Mouse (Mus musculus): ENCODE measurements at regions not wholly inside any gene's neighbourhood (a gene's known extent, or its start where the extent isn't known, plus 50 kb on each side); places are given as distances from the start of the nearest gene placed in this dataset.

DNA sequence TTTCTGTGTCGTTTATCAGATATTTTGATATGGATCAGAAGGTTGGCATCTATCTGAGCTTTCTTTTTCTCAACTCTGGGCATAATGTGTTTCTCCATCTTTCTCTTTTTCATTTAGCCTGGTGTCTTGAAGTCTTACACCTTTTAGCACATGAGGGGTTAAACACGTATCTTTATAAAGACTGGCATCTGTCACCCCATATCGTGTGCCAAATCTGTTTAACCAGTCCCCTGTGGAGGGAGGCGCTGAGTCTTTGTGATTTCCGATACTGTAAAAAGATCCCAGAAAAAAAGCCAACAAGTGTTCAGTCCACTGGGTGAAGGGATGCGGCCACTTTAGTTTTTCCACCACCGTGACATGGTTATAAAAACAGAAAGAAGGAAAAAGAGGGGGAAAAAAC lies 313.3 kb downstream of the Diras2 start:
- Histone ChIP-seq H3K27me3 (ENCODE audit: control insufficient read depth, insufficient read depth, low read length) (no peaks in the 10 kb centered on the region), H3K4me1 (replicated peaks; ENCODE audit: control insufficient read depth, insufficient read depth, low read length) (peaks cover 5% of the 10 kb centered on the region), H3K9ac (ENCODE audit: low read length) (no peak overlapping the region), H3K36me3 (ENCODE audit: control insufficient read depth, insufficient read depth, low read length) (no peaks in the 10 kb centered on the region), H3K9me3 (ENCODE audit: control insufficient read depth, low read length) (no peaks in the 10 kb centered on the region), H3K27ac (ENCODE audit: low read depth, low read length) (no peak overlapping the region), H3K4me3 (ENCODE audit: low read depth, low read length) (no peak overlapping the region), H3K4me2 (ENCODE audit: low read depth, low read length, severe bottlenecking) (no peak overlapping the region)
- 81% methylated on average over 7 of the region's 7 CpGs for WGBS
- ATAC-seq (replicated peaks; ENCODE audit: low FRiP score) (no peak), DNase-seq (ENCODE audit: low spot score) (no peak)

GRCm38 (mm10) chr13:52222315-52223097 lies 308.6 kb downstream of the Diras2 start:
- Histone ChIP-seq H3K27ac (ENCODE audit: low read depth, low read length) (peak overlapping the region; percentile 6; the same call in 1 of the 2 replicates), H3K4me3 (ENCODE audit: low read depth, low read length) (no peak overlapping the region), H3K4me1 (replicated peaks; ENCODE audit: control insufficient read depth, insufficient read depth, low read length) (peaks cover 9% of the 10 kb centered on the region), H3K36me3 (ENCODE audit: control insufficient read depth, insufficient read depth, low read length) (no peaks in the 10 kb centered on the region), H3K9ac (ENCODE audit: low read length) (peak overlapping the region; percentile 7; the same call in 1 of the 2 replicates), H3K27me3 (ENCODE audit: control insufficient read depth, insufficient read depth, low read length) (peaks cover 2% of the 10 kb centered on the region; the same call in 1 of the 2 replicates), H3K9me3 (ENCODE audit: control insufficient read depth, low read length) (no peaks in the 10 kb centered on the region), H3K4me2 (ENCODE audit: low read depth, low read length, severe bottlenecking) (no peak overlapping the region)
- WGBS, result 27% methylated on average over 11 of the region's 11 CpGs
- ATAC-seq (replicated peaks; ENCODE audit: low FRiP score), result no peak
- no peak for DNase-seq (ENCODE audit: low spot score)

GRCm38 (mm10) chr13:52223098-52223962 lies 307.7 kb downstream of the Diras2 start:
- Histone ChIP-seq H3K9me3 (ENCODE audit: control insufficient read depth, low read length) (no peaks in the 10 kb centered on the region), H3K4me3 (ENCODE audit: low read depth, low read length) (no peak overlapping the region), H3K4me1 (replicated peaks; ENCODE audit: control insufficient read depth, insufficient read depth, low read length) (peaks cover 7% of the 10 kb centered on the region), H3K27ac (ENCODE audit: low read depth, low read length) (peak overlapping the region; percentile 6; the same call in 1 of the 2 replicates), H3K36me3 (ENCODE audit: control insufficient read depth, insufficient read depth, low read length) (no peaks in the 10 kb centered on the region), H3K9ac (ENCODE audit: low read length) (peak overlapping the region; percentile 7; the same call in 1 of the 2 replicates), H3K27me3 (ENCODE audit: control insufficient read depth, insufficient read depth, low read length) (peaks cover 2% of the 10 kb centered on the region; the same call in 1 of the 2 replicates), H3K4me2 (ENCODE audit: low read depth, low read length, severe bottlenecking) (no peak overlapping the region)
- WGBS, result 31% methylated on average over 6 of the region's 6 CpGs
- DNase-seq (ENCODE audit: low spot score) (no peak), ATAC-seq (replicated peaks; ENCODE audit: low FRiP score) (peak; percentile 36; the same call in 1 of the 2 replicates)

- Histone ChIP-seq H3K4me3 (ENCODE audit: low read depth, low read length) (no peak overlapping the region), H3K27ac (ENCODE audit: low read depth, low read length) (no peak overlapping the region), H3K4me2 (ENCODE audit: low read depth, low read length, severe bottlenecking) (no peak overlapping the region), H3K36me3 (ENCODE audit: control insufficient read depth, insufficient read depth, low read length) (no peaks in the 10 kb centered on the region), H3K4me1 (replicated peaks; ENCODE audit: control insufficient read depth, insufficient read depth, low read length) (no peaks in the 10 kb centered on the region), H3K27me3 (ENCODE audit: control insufficient read depth, insufficient read depth, low read length) (no peaks in the 10 kb centered on the region), H3K9me3 (ENCODE audit: control insufficient read depth, low read length) (no peaks in the 10 kb centered on the region), H3K9ac (ENCODE audit: low read length) (no peak overlapping the region)
- no peak for DNase-seq (ENCODE audit: low spot score)
- ATAC-seq (replicated peaks; ENCODE audit: low FRiP score), result no peak
- 83% methylated on average over 5 of the region's 5 CpGs for WGBS
These were observed 297.1 kb downstream of the Diras2 start for GRCm38 (mm10) chr13:52233971-52234370.

DNA sequence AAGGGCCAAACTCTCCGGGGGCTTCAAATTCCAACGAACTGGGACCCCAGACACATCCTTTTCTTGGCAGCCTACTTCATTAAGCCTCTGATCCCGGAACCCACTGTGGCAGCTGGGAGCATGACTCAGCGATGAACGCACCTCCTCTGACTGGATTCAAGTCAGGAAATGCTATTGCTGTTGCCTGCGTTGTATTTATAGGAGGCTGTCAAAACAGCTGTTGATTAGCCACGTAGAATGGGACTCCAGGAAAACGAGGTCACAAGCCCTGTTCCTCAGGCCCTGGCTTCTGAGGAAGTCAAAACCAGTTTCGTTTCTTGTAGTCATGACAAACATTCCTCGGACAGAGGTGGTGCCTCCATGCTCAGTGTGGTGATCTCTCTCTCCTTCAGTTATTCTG lies 295.0 kb downstream of the Diras2 start:
- Histone ChIP-seq H3K4me3 (ENCODE audit: low read depth, low read length) (no peak overlapping the region), H3K4me1 (replicated peaks; ENCODE audit: control insufficient read depth, insufficient read depth, low read length) (no peaks in the 10 kb centered on the region), H3K36me3 (ENCODE audit: control insufficient read depth, insufficient read depth, low read length) (no peaks in the 10 kb centered on the region), H3K9me3 (ENCODE audit: control insufficient read depth, low read length) (no peaks in the 10 kb centered on the region), H3K27me3 (ENCODE audit: control insufficient read depth, insufficient read depth, low read length) (no peaks in the 10 kb centered on the region), H3K9ac (ENCODE audit: low read length) (no peak overlapping the region), H3K4me2 (ENCODE audit: low read depth, low read length, severe bottlenecking) (no peak overlapping the region), H3K27ac (ENCODE audit: low read depth, low read length) (no peak overlapping the region)
- DNase-seq (ENCODE audit: low spot score) (no peak), ATAC-seq (replicated peaks; ENCODE audit: low FRiP score) (no peak)
- 62% methylated on average over 10 of the region's 10 CpGs for WGBS

DNA sequence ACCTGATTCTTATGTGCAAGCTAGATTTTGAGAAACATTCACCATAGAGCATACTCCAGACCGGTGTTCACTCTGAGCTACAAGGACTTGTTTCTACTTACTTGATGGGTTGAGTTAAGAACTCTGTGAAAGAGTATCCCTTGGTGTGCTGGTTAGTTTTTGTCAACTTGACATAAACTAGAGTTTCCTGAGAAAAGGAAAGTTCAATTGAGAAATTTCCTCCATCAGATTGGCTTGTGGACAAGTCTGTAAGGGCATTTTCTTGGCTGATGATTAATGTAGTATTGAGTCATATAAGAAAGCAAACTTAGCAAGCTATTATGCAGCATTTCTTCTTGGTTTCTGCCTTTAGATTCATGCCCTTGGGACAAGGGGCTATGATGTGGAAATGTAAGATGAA lies 291.5 kb downstream of the Diras2 start:
- Histone ChIP-seq H3K27ac (ENCODE audit: low read depth, low read length) (no peak overlapping the region), H3K9ac (ENCODE audit: low read length) (no peak overlapping the region), H3K9me3 (ENCODE audit: control insufficient read depth, low read length) (no peaks in the 10 kb centered on the region), H3K4me3 (ENCODE audit: low read depth, low read length) (no peak overlapping the region), H3K36me3 (ENCODE audit: control insufficient read depth, insufficient read depth, low read length) (no peaks in the 10 kb centered on the region), H3K4me1 (replicated peaks; ENCODE audit: control insufficient read depth, insufficient read depth, low read length) (no peaks in the 10 kb centered on the region), H3K27me3 (ENCODE audit: control insufficient read depth, insufficient read depth, low read length) (no peaks in the 10 kb centered on the region), H3K4me2 (ENCODE audit: low read depth, low read length, severe bottlenecking) (no peak overlapping the region)
- no peak for DNase-seq (ENCODE audit: low spot score)
- WGBS, result 98% methylated on average over 1 of the region's 1 CpGs
- ATAC-seq (replicated peaks; ENCODE audit: low FRiP score), result no peak

- no peak overlapping the region for H3K9ac ChIP-seq (ENCODE audit: low read length)
- no peaks in the 10 kb centered on the region for H3K36me3 ChIP-seq (ENCODE audit: control insufficient read depth, insufficient read depth, low read length)
- ATAC-seq (replicated peaks; ENCODE audit: low FRiP score) (no peak), DNase-seq (ENCODE audit: low spot score) (no peak)
- H3K9me3 ChIP-seq (ENCODE audit: control insufficient read depth, low read length), result no peaks in the 10 kb centered on the region
- no peaks in the 10 kb centered on the region for H3K27me3 ChIP-seq (ENCODE audit: control insufficient read depth, insufficient read depth, low read length)
- H3K4me3 ChIP-seq (ENCODE audit: low read depth, low read length), result no peak overlapping the region
- no peak overlapping the region for H3K27ac ChIP-seq (ENCODE audit: low read depth, low read length)
- H3K4me1 ChIP-seq (replicated peaks; ENCODE audit: control insufficient read depth, insufficient read depth, low read length), result no peaks in the 10 kb centered on the region
- H3K4me2 ChIP-seq (ENCODE audit: low read depth, low read length, severe bottlenecking), result no peak overlapping the region
- WGBS, result 26% methylated on average over 1 of the region's 1 CpGs
These were observed 289.3 kb downstream of the Diras2 start for GRCm38 (mm10) chr13:52241761-52242160.

DNA sequence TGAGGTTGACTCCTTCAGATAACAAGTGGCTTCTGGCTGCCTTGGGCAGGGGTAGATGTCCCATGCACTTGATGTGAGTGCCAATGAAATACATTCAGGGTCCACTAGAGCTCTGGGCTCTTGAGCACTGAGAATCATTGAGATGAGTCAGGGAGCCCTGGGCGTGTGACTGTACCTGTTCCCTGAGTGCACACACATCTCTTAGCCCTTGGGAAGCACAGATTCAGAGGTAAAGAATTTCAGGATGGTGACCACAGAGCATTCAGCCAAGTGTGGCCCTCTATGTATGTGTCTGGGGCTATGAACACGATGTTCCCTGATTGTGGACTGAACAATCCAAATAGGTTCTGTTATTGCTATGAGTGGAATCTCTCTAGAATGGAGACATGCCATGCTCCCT lies 281.6 kb downstream of the Diras2 start:
- Histone ChIP-seq H3K27ac (ENCODE audit: low read depth, low read length) (no peak overlapping the region), H3K9ac (ENCODE audit: low read length) (no peak overlapping the region), H3K27me3 (ENCODE audit: control insufficient read depth, insufficient read depth, low read length) (no peaks in the 10 kb centered on the region), H3K36me3 (ENCODE audit: control insufficient read depth, insufficient read depth, low read length) (no peaks in the 10 kb centered on the region), H3K4me2 (ENCODE audit: low read depth, low read length, severe bottlenecking) (no peak overlapping the region), H3K4me3 (ENCODE audit: low read depth, low read length) (no peak overlapping the region), H3K9me3 (ENCODE audit: control insufficient read depth, low read length) (no peaks in the 10 kb centered on the region), H3K4me1 (replicated peaks; ENCODE audit: control insufficient read depth, insufficient read depth, low read length) (no peaks in the 10 kb centered on the region)
- DNase-seq (ENCODE audit: low spot score) (no peak), ATAC-seq (replicated peaks; ENCODE audit: low FRiP score) (no peak)
- 79% methylated on average over 2 of the region's 2 CpGs for WGBS
